Mouse (Mus musculus) MEL-GATA-1-ER (cell line): Measurements from ENCODE around the gene Sigmar1.
"Not testable (repeated sequence)": the region's sequence is repeated elsewhere in the genome, so short reads cannot be mapped to it uniquely, and the experiment has no call there.

Experiments
- DNase-seq: peaks from one replicate; pipeline ENCODE4 v3.0.0-alpha.2; 2012; ENCODE audit warnings: low read depth; ENCODE audit errors: extremely low read depth

Gene Sigmar1

DNA sequence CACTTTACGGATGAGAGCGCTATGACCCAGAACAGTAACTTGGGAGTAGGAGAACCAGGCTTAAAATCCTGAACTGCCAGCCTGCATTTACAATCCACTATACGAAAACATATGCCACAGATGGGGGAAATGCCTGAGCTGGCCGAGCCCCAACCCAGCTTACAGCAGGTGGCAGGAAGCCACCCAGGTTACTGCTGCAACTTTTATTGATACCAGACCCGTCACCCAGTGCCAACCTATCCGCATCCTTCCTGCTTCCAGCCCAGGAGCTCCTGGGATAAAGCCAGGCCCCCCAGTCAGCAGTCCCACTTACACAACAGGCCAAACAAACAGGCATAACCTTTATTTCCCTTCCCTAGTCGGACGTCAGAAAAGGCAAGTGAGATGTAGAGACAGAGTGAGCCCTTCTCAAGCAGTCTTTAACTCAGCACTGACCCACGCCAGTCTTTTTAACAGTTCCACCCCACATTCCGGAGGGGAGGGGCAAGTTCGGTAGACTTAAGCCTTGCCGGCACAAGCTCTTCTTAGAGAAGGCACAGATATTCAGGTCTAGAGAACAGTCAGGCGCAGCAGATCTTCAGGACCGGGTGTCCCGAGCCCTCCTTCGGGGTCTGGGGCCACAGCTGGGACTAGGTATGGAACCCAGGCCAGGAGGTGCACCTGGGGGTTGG is 44.1 kb downstream of the Sigmar1 start:
- no peak for DNase-seq

DNA sequence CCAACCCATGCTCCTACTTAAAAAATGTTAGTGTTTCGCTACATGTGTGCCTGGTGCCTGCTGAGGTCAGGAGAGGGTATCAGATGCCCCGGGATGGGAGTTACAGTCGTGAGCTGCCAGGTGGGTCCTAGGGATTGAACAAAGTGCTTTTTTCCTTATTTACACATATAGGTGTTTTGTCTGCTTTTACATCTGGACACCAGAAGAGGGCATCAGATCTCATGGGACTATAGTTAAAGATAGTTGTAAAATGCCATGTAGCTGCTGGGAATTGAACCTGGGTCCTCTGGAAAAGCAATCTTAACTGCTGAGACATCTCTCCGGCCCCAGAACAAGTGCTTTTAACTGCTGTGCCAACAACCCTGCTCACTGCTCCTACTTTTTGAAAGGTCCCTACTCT is 45.7 kb downstream of the Sigmar1 start:
- DNase-seq = no peak

DNA sequence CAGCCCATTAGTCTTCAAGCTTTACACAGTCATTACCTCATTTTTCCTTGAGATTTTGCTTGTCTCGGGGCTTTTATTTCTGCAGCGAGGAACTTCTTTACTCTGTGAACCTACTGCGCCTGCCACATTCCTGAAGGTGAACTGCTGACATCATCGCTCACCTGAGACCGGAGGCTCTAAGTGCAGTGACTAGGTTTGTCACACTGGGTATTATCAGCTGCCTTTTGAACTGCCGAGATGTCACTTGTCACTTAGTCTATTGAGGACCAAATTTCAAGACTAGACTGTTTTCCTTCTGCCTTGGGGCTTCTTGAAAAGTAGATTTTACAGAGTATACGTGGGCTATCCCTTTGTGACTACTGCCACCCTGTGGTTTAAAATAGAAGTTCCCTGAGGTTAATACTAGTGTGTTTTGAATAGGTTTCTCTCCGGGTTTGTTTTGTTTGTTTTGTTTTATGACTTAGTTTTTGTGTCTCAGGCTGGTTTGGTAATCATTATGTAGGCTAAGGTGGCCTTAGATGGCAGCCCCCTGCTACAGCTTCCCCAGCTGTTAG is 47.7 kb downstream of the Sigmar1 start:
- DNase-seq = no peak

DNA sequence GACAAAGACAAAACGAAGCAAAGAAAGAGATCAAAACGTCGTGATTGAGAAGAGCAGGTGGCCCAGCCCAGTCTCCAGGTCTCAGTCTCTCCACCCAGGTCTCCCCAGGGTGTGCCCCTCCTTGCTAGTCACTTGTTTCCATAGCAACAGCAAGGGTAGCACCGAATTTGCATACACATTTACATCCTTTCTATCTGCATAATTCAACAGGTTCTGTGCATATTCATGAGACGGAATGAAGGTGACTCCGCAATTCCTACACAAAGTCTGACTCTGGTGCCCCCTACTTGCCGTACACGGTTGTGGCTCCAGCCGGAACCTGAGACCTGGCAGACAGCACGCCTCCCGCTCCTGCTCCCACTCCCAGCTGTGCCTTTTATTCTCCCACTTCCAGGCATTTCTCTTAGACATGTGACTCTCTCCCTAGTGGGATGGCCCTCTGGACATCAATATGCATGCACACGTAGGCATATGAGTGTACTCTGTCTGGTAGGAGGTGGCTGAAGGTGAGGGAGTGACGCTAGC is 48.9 kb downstream of the Sigmar1 start:
- DNase-seq = no peak

DNA sequence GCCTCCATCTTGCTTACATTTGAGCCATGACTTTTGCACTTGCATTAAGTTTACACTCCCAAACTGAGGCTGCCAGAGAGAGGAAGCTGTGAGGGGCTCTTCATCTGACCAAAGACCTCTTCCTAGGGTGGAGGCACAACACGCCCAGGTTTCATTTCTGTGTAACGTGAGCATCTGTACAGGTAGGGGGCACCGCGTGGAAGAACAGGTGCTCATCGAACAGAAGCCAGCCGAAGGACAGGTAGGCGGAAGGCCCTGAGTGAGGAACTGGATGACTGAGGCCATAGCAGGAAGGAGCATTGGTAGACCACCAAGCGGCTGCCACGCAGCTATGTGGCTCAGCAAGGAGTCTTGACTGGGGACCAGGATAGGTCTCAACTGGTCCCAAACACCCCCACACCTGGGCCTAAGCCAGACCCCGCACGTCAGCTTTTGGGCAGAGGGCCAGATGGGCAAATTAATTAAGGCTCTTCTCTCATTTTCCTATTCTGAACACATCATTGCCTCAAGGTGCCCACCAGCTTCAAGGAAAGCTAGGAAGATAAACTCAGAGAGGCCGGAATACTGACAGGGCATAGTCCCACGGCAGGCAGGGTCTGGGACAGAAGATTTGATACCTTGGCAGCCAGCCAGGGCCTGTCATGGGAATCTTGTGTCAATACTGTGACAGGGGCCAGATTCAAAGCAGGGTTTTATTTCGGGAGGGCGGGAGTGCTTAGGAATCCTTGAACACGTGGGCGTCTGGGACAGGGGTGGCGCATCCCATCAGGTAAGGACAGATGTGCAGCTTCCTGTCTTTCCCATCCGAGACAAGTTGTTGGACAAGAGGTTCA is 49.8 kb downstream of the Sigmar1 start:
- DNase-seq = no peak

DNA sequence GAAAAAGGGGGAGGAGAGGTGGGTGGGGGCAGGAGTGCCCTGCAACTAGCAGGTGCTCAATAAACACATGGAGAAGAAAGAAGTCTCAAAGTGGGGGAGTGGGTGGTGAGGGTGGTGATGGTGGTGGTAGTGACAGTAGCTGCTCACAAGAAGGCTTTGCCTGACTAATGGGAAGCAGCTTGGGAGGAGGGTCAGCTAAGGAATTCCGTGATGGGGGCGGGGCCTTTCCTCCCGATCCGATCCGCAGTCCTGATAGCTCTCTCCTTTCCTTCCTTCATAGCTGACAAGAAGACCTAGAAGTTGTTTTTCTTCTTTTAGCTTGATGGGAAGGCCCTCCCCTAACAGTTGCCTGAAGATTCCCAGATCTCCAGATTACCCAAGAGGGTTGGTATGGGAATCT is 51.3 kb downstream of the Sigmar1 start:
- DNase-seq = no peak

DNA sequence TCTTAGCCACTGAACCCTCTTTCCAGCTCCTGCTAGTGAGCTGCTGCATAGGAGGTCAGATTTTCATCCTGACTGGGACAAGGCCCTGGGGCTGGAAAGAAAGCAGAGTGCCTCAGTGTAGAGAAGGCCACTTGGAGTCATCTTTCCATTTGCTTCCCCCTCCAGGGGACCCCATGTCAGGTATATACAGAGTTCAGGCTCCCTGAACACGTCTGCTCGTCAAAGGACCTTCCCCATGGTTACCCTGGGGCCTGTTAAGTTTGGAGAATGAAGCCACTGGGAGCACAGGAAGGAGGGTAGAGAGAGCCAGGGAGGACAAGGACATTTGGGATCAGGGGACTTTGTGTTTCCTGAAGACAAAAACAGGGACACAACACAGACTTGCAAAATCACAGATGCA is 53.7 kb downstream of the Sigmar1 start:
- not testable (repeated sequence) for DNase-seq

DNA sequence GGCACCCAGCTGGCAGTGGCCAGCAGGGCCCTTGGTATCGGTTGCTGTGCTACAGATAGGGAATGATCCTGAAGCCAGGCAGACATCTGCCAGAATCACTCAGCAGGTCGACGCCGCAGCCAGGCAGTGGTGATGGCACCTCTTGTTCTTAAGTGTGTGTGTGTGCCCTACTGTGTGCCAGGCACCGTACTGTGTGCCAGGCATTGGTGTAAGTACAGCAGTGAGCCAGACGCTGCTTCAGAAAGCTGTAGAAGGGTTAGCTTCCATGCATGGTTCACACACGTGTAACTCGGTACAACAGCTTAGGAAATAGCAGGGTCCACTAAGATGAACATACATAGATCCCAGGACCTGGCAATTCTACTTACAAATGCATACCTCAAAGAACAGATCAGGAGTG is 55.7 kb downstream of the Sigmar1 start:
- not testable (repeated sequence) for DNase-seq

DNA sequence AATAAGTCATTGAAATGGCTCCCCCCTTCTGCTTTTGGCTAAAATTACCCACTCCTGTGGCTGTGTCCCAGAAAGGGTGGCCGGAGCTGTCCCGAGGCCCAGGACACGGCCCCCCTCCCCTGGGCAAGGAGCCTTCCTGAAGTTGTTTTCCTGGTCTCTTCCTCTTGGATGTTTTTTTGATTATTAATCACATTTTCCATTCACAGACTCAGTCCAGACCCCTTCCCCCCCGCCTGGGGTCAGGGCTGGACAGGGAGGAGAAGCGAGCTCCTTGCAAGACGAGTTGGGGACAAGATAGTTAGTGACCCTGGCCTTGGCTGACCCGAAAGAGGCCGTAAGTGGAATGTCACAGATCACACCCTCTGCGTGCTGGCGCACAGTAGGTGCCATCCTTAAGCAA is 56.2 kb downstream of the Sigmar1 start, which contains the start of gene Il11ra1:
Il11ra1 (plus strand) TSS at position 207 of the 400 bp plus-strand sequence.
- not testable (repeated sequence) for DNase-seq

DNA sequence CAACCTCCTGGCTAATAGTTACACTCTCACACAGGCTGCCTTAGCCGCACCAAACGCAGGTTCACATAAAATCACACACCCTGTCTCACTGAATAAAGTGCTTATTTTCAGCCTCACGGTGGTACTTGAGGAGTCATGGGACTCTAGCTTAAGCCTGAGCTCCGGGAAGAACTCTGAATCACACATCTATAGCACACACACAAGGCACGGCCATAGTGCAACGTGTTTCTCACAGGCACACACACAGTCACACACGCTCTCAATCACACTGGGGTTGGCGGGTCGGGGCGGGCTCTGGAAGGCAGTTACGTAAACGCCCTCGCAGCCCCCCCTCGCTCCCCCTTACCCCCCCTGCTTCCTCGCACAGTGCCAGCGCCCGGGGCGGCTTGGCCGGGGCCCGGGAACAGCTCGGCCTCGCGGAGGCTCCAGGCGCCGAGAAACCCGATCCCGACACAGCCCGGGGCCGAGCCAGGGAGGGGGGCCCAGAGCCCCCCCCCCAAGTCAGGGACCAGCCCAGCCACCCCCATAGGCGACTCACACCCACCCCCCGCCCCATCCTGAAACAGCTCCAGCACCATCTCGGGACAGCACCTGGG is 57.4 kb downstream of the Sigmar1 start:
- DNase-seq = not testable (repeated sequence)

DNA sequence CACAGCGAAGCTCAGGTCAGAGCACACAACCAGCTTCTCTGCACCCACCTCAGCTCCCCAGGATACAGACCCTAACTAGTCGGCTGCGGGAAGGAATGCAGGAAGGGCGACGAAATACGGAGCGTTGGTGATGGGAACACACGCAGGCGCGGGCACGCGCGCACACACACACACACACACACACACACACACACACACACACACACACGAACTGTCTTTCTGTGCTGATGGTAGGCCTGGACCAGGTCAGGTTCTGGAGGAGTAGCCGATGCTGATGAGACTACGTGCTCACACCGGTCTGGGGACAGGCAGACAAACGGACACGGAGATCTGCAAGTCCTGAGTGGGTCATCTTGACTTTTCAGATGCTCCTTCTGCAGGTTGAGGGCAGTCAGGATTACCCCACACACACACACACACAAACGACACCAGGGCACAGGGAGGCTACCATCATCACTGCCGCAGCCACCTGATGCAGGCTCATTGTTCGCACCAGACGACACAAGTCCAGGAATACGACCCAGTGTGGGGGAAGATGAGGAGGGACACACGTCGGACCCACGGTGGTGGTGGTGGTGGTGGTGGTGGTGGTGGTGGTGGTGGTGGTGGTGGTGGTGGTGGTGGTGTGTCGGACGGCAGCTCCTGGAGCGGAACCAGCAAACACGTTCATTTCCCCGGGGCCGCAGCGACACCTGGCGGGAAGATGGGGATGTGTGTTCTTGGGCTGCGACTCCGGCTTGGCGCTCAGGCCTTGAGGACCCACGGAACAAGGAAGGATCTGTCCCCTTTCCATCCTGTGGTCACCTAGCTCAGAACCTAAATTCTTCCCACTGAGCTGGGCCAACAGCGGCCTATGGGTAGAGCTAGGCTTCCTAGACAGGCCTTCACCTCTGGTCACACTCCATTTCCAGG is 58.8 kb downstream of the Sigmar1 start, which contains the start of gene Cntfr:
Cntfr (minus strand) TSS at position 160 of the 912 bp plus-strand sequence.
- DNase-seq = not testable (repeated sequence)

DNA sequence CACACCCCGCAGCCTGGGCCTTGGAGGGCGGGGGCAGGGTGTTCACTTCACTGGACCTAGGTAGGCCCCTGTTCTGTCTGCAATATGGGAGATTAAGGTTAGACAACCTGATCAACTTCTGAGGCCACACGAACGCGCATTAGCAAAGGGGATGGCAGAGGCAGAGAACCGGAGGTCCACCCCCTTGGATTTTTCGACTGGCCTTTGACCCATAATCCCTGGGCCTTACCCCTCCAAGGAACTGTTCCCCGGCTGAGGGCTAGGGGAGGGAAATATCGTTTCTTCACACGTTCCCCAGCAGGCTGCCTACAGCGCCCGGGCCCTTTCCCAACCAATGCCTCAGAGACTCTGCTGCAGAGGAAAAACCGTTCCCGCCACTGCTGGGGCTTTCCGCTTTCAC is 59.5 kb downstream of the Sigmar1 start:
- DNase-seq = not testable (repeated sequence)

DNA sequence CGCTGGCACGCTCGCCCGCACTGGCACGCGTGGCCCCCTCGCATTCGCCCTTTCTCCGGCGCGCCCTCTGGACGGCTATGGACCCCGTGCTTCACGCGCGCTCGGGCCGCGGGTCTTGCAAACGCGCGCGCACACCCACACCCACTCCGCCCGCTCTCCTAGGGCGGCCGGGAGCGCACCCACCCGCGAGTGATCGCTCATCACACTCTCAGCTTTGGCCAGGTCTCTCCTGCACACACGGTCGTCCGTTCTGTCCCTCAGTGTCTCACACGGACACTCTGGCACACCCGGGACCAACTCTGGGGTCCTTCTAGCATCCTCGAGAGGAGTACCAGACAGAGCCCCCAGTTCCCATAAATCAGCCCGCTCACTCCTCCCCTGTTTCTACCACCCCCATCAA is 60.2 kb downstream of the Sigmar1 start:
- not testable (repeated sequence) for DNase-seq

DNA sequence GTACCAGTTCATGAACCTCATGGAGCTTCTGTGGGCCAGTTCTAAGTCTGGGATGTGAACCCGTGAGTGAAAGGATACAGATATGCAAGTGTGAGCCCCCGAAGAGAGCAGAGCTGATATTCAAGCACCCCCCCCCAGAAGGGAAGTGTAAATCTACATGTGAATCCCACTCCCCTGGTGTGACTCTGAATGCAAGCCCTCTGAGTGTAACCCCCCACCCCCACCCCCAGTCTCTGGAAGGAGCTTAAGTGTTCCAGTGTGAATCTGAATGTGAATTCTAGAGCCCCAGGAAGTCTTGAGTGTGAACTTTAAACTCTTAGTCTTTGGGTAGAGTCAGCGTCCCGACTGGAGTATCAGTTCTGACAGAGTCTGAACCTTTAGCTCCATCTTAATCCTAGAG is 62.4 kb downstream of the Sigmar1 start:
- not testable (repeated sequence) for DNase-seq

DNA sequence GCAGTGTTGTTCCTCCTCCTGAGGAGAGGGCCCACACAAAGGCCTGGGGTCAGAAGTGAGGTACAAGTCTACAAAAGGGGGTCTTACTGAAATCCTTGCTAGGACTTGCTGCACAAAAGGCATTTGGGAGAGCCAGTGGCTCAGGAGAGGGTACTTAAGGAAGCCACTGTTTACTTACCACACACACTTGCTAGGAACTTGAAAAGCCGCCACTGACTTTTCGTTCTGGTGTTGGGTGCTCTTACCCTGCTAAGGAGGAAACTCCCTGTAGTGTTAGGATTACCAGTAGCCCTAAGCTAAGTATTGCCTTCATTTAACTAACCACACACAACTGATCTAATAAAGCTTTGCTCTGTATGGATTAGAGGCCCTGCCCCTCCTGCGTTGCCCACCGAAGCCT is 65.9 kb downstream of the Sigmar1 start:
- DNase-seq = not testable (repeated sequence)

DNA sequence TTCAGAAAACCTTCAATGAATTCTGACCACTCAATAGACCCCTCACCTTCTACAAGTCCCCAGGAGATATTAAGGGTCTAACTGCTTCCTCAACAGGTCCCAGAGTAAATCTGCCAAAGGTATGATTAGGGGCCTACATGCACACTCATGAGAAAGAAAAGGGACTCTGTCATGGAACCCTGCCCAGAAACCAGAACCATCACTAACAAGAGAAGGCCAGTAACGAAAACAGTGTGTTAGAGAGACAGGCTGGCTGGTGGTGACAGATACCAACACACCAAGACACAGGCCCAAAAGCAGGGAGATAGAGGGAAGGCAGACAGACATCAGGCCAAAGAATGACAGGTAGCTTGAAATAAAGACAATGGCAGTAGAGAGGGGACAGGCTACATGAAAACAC is 67.4 kb downstream of the Sigmar1 start:
- not testable (repeated sequence) for DNase-seq
